Mouse (Mus musculus) brain, embryonic 18.5 days (tissue): ENCODE measurements around the gene Zfp719.
A peak's percentile ranks its signal among the peaks of the same experiment; 100 is the strongest.

ENCODE experiments used
- DNase-seq: peaks from one replicate; pipeline ENCODE4 v3.0.0-alpha.2; 2012; ENCODE audit warnings: low read depth, low spot score

The Zfp719 gene

GRCm38 (mm10) chr7:43579440-43580171 is at the start of gene Zfp719:
Zfp719 (plus strand) TSS chr7:43579610.
- peak; percentile 97 for DNase-seq

GRCm38 (mm10) chr7:43530216-43530785 is 49.1 kb upstream of the Zfp719 start:
- no peak for DNase-seq

- no peak for DNase-seq
Measured at GRCm38 (mm10) chr7:43532936-43533505, 46.4 kb upstream of the Zfp719 start.

- DNase-seq = no peak
Measured at GRCm38 (mm10) chr7:43538524-43538923, 40.9 kb upstream of the Zfp719 start.

- no peak for DNase-seq
Measured at GRCm38 (mm10) chr7:43544225-43544977, 35.0 kb upstream of the Zfp719 start, which contains the start of gene Cd33. Cd33 (minus strand) TSS chr7:43544428.

- no peak for DNase-seq
Measured at GRCm38 (mm10) chr7:43545656-43546545, 33.5 kb upstream of the Zfp719 start.

GRCm38 (mm10) chr7:43547666-43548065 is 31.7 kb upstream of the Zfp719 start:
- no peak for DNase-seq

GRCm38 (mm10) chr7:43548206-43548605 is 31.2 kb upstream of the Zfp719 start:
- no peak for DNase-seq

- no peak for DNase-seq
Measured at GRCm38 (mm10) chr7:43553153-43553552, 26.3 kb upstream of the Zfp719 start.

- DNase-seq = no peak
Measured at GRCm38 (mm10) chr7:43554550-43554949, 24.9 kb upstream of the Zfp719 start.

GRCm38 (mm10) chr7:43555351-43555750 is 24.1 kb upstream of the Zfp719 start:
- DNase-seq = no peak

GRCm38 (mm10) chr7:43556901-43557300 is 22.5 kb upstream of the Zfp719 start:
- no peak for DNase-seq

- DNase-seq = peak; percentile 88
Measured at GRCm38 (mm10) chr7:43562006-43562633, 17.3 kb upstream of the Zfp719 start, which contains the start of gene Zfp658. Zfp658 (plus strand) TSS chr7:43562256.

- no peak for DNase-seq
Measured at GRCm38 (mm10) chr7:43562651-43563070, 16.7 kb upstream of the Zfp719 start.

GRCm38 (mm10) chr7:43563300-43563699 is 16.1 kb upstream of the Zfp719 start:
- DNase-seq = no peak

GRCm38 (mm10) chr7:43571216-43571615 is 8.2 kb upstream of the Zfp719 start:
- DNase-seq = no peak

GRCm38 (mm10) chr7:43580526-43580925 is 1.1 kb downstream of the Zfp719 start:
- no peak for DNase-seq

GRCm38 (mm10) chr7:43584790-43585189 is 5.4 kb downstream of the Zfp719 start:
- DNase-seq = no peak

- DNase-seq = no peak
Measured at GRCm38 (mm10) chr7:43601884-43602283, 22.5 kb downstream of the Zfp719 start.

GRCm38 (mm10) chr7:43606896-43607742 is 27.7 kb downstream of the Zfp719 start, which contains the start of gene Zfp819:
Zfp819 (plus strand) TSS chr7:43607169.
- peak; percentile 51 for DNase-seq
